Mouse (Mus musculus): ENCODE results near the gene Man1b1. TPM values are rescaled to one million over a fixed set of nuclear protein-coding genes. Genes with fewer than 3 reads are reported as not detected.

Gene Man1b1
- polyA plus RNA-seq, 2 experiments from 2014 or later, result 19.7 to 23.2 TPM

Other genes starting within 250 kb of the Man1b1 start
- 1 to 10 TPM; 1.6 to 1.9 TPM for gene Noxa1, start 237.2 kb upstream of the Man1b1 start, polyA plus RNA-seq (2017; shearing (Covaris generic))
- 1 to 10 TPM in 1 of 2 experiments, under 1 TPM in 1; 0.61 to 1.2 TPM for gene Nrarp, start 151.6 kb upstream of the Man1b1 start, polyA plus RNA-seq (2017; shearing (Covaris generic))
- gene Tor4a, start 135.5 kb upstream of the Man1b1 start, polyA plus RNA-seq (2017; shearing (Covaris generic)), result 10 to 100 TPM; 51.4 to 89.5 TPM
- gene Nelfb, start 120.8 kb upstream of the Man1b1 start, polyA plus RNA-seq (2017; shearing (Covaris generic)), result 10 to 100 TPM; 41.1 to 49.1 TPM
- gene Stpg3, start 117.7 kb upstream of the Man1b1 start, polyA plus RNA-seq (2017; shearing (Covaris generic)), result not detected
- gene Fam166a, start 113.6 kb upstream of the Man1b1 start, polyA plus RNA-seq (2017; shearing (Covaris generic)), result not detected
- gene Tubb4b, start 107.6 kb upstream of the Man1b1 start, polyA plus RNA-seq (2017; shearing (Covaris generic)), result 100 to 1,000 TPM; 110 to 150 TPM
- not detected for gene Slc34a3, start 98.0 kb upstream of the Man1b1 start, polyA plus RNA-seq (2017; shearing (Covaris generic))
- not detected for gene Rnf224, start 95.6 kb upstream of the Man1b1 start, polyA plus RNA-seq (2017; shearing (Covaris generic))
- gene Rnf208, start 90.1 kb upstream of the Man1b1 start, polyA plus RNA-seq (2017; shearing (Covaris generic)), result under 1 TPM in 1 of 2 experiments, not detected in 1; 0.58 TPM
- gene Cysrt1, start 89.9 kb upstream of the Man1b1 start, polyA plus RNA-seq (2017; shearing (Covaris generic)), result not detected
- gene AL732309.1, start 85.5 kb upstream of the Man1b1 start, polyA plus RNA-seq (2017; shearing (Covaris generic)), result 1 to 10 TPM; 3.6 to 4.2 TPM
- gene Tmem203, start 76.9 kb upstream of the Man1b1 start, polyA plus RNA-seq (2017; shearing (Covaris generic)), result 10 to 100 TPM; 10.8 to 13.0 TPM
- gene Tprn, start 69.7 kb upstream of the Man1b1 start, polyA plus RNA-seq (2017; shearing (Covaris generic)), result 10 to 100 TPM in 1 of 2 experiments, 1 to 10 TPM in 1; 5.5 to 12.4 TPM
- gene Ssna1, start 59.9 kb upstream of the Man1b1 start, polyA plus RNA-seq (2017; shearing (Covaris generic)), result 100 to 1,000 TPM; 127 to 134 TPM
- 10 to 100 TPM; 24.8 to 39.3 TPM for gene Anapc2, start 59.9 kb upstream of the Man1b1 start, polyA plus RNA-seq (2017; shearing (Covaris generic))
- gene Tmem210, start 44.2 kb upstream of the Man1b1 start, polyA plus RNA-seq (2017; shearing (Covaris generic)), result not detected
- gene Lrrc26, start 42.4 kb upstream of the Man1b1 start, polyA plus RNA-seq (2017; shearing (Covaris generic)), result not detected
- not detected for gene Grin1, start 13.2 kb upstream of the Man1b1 start, polyA plus RNA-seq (2017; shearing (Covaris generic))
- 10 to 100 TPM; 10.3 to 13.9 TPM for gene Dpp7, start 24.0 kb downstream of the Man1b1 start, polyA plus RNA-seq (2017; shearing (Covaris generic))
- 10 to 100 TPM; 13.3 to 15.0 TPM for gene Uap1l1, start 33.3 kb downstream of the Man1b1 start, polyA plus RNA-seq (2017; shearing (Covaris generic))
- gene Sapcd2, start 40.0 kb downstream of the Man1b1 start, polyA plus RNA-seq (2017; shearing (Covaris generic)), result 1 to 10 TPM; 1.8 to 2.6 TPM
- gene Entpd2, start 63.5 kb downstream of the Man1b1 start, polyA plus RNA-seq (2017; shearing (Covaris generic)), result under 1 TPM in 1 of 2 experiments, not detected in 1; 0.17 TPM
- 1 to 10 TPM; 1.2 to 1.7 TPM for gene Npdc1, start 67.0 kb downstream of the Man1b1 start, polyA plus RNA-seq (2017; shearing (Covaris generic))
- gene Fut7, start 90.9 kb downstream of the Man1b1 start, polyA plus RNA-seq (2017; shearing (Covaris generic)), result 10 to 100 TPM; 13.6 to 13.8 TPM
- gene Abca2, start 96.4 kb downstream of the Man1b1 start, polyA plus RNA-seq (2017; shearing (Covaris generic)), result 10 to 100 TPM; 32.8 to 41.4 TPM
- gene Clic3, start 124.5 kb downstream of the Man1b1 start, polyA plus RNA-seq (2017; shearing (Covaris generic)), result 1 to 10 TPM; 2.0 to 2.2 TPM
- 10 to 100 TPM; 72.8 to 74.8 TPM for gene Paxx, start 128.8 kb downstream of the Man1b1 start, polyA plus RNA-seq (2017; shearing (Covaris generic))
- not detected for gene Ptgds, start 137.7 kb downstream of the Man1b1 start, polyA plus RNA-seq (2017; shearing (Covaris generic))
- gene Lcn12, start 161.6 kb downstream of the Man1b1 start, polyA plus RNA-seq (2017; shearing (Covaris generic)), result not detected
- gene Fbxw5, start 168.4 kb downstream of the Man1b1 start, polyA plus RNA-seq (2017; shearing (Covaris generic)), result 10 to 100 TPM; 51.3 to 71.1 TPM
- gene C8g, start 169.4 kb downstream of the Man1b1 start, polyA plus RNA-seq (2017; shearing (Covaris generic)), result 1 to 10 TPM; 3.1 to 3.2 TPM
- 10 to 100 TPM; 60.9 to 67.0 TPM for gene Traf2, start 214.6 kb downstream of the Man1b1 start, polyA plus RNA-seq (2017; shearing (Covaris generic))
- gene Edf1, start 225.5 kb downstream of the Man1b1 start, polyA plus RNA-seq (2017; shearing (Covaris generic)), result 100 to 1,000 TPM; 290 to 402 TPM
- gene Mamdc4, start 242.5 kb downstream of the Man1b1 start, polyA plus RNA-seq (2017; shearing (Covaris generic)), result under 1 TPM; 0.40 to 0.91 TPM
- 10 to 100 TPM; 55.3 to 61.6 TPM for gene Phpt1, start 242.9 kb downstream of the Man1b1 start, polyA plus RNA-seq (2017; shearing (Covaris generic))
- gene Ajm1, start 249.4 kb downstream of the Man1b1 start, polyA plus RNA-seq (2017; shearing (Covaris generic)), result under 1 TPM in 1 of 2 experiments, not detected in 1; 0.07 TPM